Mouse (Mus musculus): ENCODE measurements around the gene Ndufa4l2.

DNA sequence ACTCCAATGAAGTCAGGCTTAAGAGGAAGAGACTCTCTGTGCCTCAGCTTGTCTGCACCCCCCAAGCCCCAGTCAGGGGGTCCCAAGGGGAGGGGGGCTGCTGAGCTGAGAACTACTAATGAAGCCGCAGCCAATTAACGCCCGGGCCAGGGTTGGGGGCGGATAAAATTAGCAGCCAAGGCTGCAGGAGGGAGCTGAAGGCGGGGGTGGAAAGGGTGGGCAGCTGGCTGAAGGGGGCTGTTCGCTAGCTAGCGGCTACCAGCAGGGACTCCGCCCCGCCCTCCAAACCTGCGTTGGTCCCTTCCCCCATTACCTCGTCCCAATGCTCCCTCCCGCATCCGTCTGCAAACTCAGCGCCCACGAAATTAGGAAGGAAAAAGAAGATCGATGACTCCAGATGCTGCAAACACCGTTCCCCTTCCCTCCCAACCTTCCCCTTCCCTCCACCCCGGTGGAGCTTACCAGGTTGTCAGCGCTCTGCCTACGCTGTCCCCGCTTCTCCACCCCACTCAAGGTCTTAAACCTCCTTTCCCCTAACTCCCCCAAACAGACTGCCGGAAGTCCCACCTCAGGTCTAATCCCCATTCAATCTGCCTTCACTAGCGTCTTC lies 10.0 kb downstream of the Ndufa4l2 start:
- no peak for TF ChIP-seq POLR2A (IDR thresholded peaks at IDR 0.05; ENCODE audit: control insufficient read depth in 1 of 2, insufficient read depth in 1 of 2, low read depth in 1 of 2, low read length in 2 of 2, poor library complexity in 1 of 2)
- no peak for TF ChIP-seq CTCF (IDR thresholded peaks at IDR 0.05 in 2 of 3, conservative IDR thresholded peaks at IDR 0.05 in 1 of 3; ENCODE audit: control insufficient read depth in 1 of 3, insufficient read depth in 1 of 3, low read depth in 2 of 3, low read length in 3 of 3, poor library complexity in 1 of 3, severe bottlenecking in 1 of 3)
- no peak for TF ChIP-seq UBTF (IDR thresholded peaks at IDR 0.05; ENCODE audit: borderline replicate concordance, insufficient read depth, low read depth, low read length)
- TF ChIP-seq MYC (IDR thresholded peaks at IDR 0.05; ENCODE audit: low read depth, low read length) = no peak
- TF ChIP-seq ETS1 (IDR thresholded peaks at IDR 0.05; ENCODE audit: low read depth, low read length) = no peak
- no peak for TF ChIP-seq CHD2 (IDR thresholded peaks at IDR 0.05; ENCODE audit: low read length)
- TF ChIP-seq EP300 (IDR thresholded peaks at IDR 0.05; ENCODE audit: low read depth in 1 of 2, low read length in 2 of 2) = no peak
- TF ChIP-seq E2F4 (IDR thresholded peaks at IDR 0.05; ENCODE audit: borderline replicate concordance, low read depth, low read length) = no peak
- no peak for TF ChIP-seq MEF2A (IDR thresholded peaks at IDR 0.05; ENCODE audit: extremely low read depth, insufficient replicate concordance, low read depth, low read length, poor library complexity, severe bottlenecking)
- no peak for TF ChIP-seq ZNF384 (IDR thresholded peaks at IDR 0.05; ENCODE audit: low read depth, low read length)
- no peak for TF ChIP-seq MAX (IDR thresholded peaks at IDR 0.05; ENCODE audit: low read length)
- TF ChIP-seq MAZ (IDR thresholded peaks at IDR 0.05; ENCODE audit: low read depth, low read length) = no peak
- no peak for TF ChIP-seq ZMIZ1 (IDR thresholded peaks at IDR 0.05; ENCODE audit: low read depth, low read length)
